Mouse (Mus musculus) CH12.LX (cell line): ENCODE measurements at regions not wholly inside any gene's neighbourhood (a gene's known extent, or its start where the extent isn't known, plus 50 kb on each side); places are given as distances from the start of the nearest gene placed in this dataset.

Experiments used
- DNase-seq: peaks from one replicate; pipeline ENCODE4 v3.0.0-alpha.2; 2013; ENCODE audit errors: extremely low read depth
- H3K27ac ChIP-seq: 2 replicates; pipeline ENCODE4 v1.5.1; 2012; ENCODE audit warnings: low read depth, mild to moderate bottlenecking, control low read depth, moderate library complexity; ENCODE audit not compliant: insufficient read depth
- H3K27me3 ChIP-seq: replicated peaks from 2 replicates; pipeline ENCODE3; 2012; ENCODE audit warnings: inconsistent platforms
- H3K36me3 ChIP-seq, 2 experiments: replicated peaks in 1 of 2; 2 replicates each; pipeline versions ENCODE3 to v1.6.1; 2012; ENCODE audit warnings: inconsistent platforms in 1 of 2, low read length in 1 of 2, mild to moderate bottlenecking in 1 of 2, mixed read lengths in 1 of 2, moderate library complexity in 1 of 2; ENCODE audit not compliant: control insufficient read depth in 1 of 2, insufficient read depth in 1 of 2
- H3K4me1 ChIP-seq, 2 experiments: 2 replicates each; pipeline ENCODE4 v1.6.1; 2012; ENCODE audit warnings: inconsistent platforms in 1 of 2, moderate library complexity in 1 of 2; ENCODE audit not compliant: insufficient read depth in 2 of 2, control insufficient read depth in 1 of 2
- H3K4me2 ChIP-seq: 2 replicates; pipeline ENCODE4 v1.6.1; 2012; ENCODE audit warnings: low read depth, mild to moderate bottlenecking, control low read depth; ENCODE audit not compliant: poor library complexity, insufficient read depth, severe bottlenecking
- H3K4me3 ChIP-seq, 3 experiments: fragments of 150-350 bp in 1 of 3; sonication (generic) in 1 of 3; replicated peaks in 1 of 3; 2 replicates each; pipeline versions ENCODE3 to v1.5.1; 2011 to 2012; ENCODE audit warnings: low read depth in 2 of 3, low read length in 2 of 3, mild to moderate bottlenecking in 2 of 3, moderate library complexity in 2 of 3, control low read depth in 1 of 3, improper control_type of control experiment in 1 of 3, inconsistent platforms in 1 of 3, mixed read lengths in 1 of 3; ENCODE audit not compliant: poor library complexity in 1 of 3
- H3K79me2 ChIP-seq: replicated peaks from 2 replicates; pipeline ENCODE4 v1.6.1; 2012; ENCODE audit warnings: mild to moderate bottlenecking, moderate library complexity; ENCODE audit not compliant: control insufficient read depth, poor library complexity, insufficient read depth, severe bottlenecking; ENCODE audit errors: extremely low read depth
- H3K9ac ChIP-seq: 2 replicates; pipeline ENCODE4 v1.6.1; 2012; ENCODE audit warnings: low read depth, mild to moderate bottlenecking, control low read depth, moderate library complexity; ENCODE audit not compliant: insufficient read depth
- H3K9me3 ChIP-seq: replicated peaks from 2 replicates; pipeline ENCODE3; 2012; ENCODE audit warnings: low read length, inconsistent platforms, mixed read lengths
- BHLHE40 ChIP-seq: IDR thresholded peaks from 2 replicates; pipeline ENCODE4 v1.6.1; 2011; ENCODE audit warnings: mild to moderate bottlenecking, low read depth, low read length, improper control_type of control experiment
- CHD1 ChIP-seq: IDR thresholded peaks from 2 replicates; pipeline ENCODE4 v1.6.1; 2012; ENCODE audit warnings: low read depth, low read length, improper control_type of control experiment, inconsistent platforms
- CTCF ChIP-seq, 2 experiments: IDR thresholded peaks in 1 of 2; conservative IDR thresholded peaks in 1 of 2; 2 replicates each; pipeline ENCODE4 v1.5.1; 2011 to 2012; ENCODE audit warnings: low read depth in 2 of 2, low read length in 2 of 2, improper control_type of control experiment in 1 of 2, inconsistent platforms in 1 of 2, mild to moderate bottlenecking in 1 of 2, moderate library complexity in 1 of 2
- E2F4 ChIP-seq: IDR thresholded peaks from 2 replicates; pipeline ENCODE4 v1.6.1; 2011; ENCODE audit warnings: low read depth, low read length, improper control_type of control experiment; ENCODE audit not compliant: insufficient replicate concordance
- ELF1 ChIP-seq: IDR thresholded peaks from 2 replicates; pipeline ENCODE4 v1.6.1; 2014; ENCODE audit warnings: low read depth, mild to moderate bottlenecking, inconsistent platforms, low read length, improper control_type of control experiment
- ETS1 ChIP-seq: conservative IDR thresholded peaks from 2 replicates; pipeline ENCODE4 v1.6.1; 2012; ENCODE audit warnings: low read depth, mild to moderate bottlenecking, inconsistent platforms, low read length, improper control_type of control experiment, moderate library complexity
- HCFC1 ChIP-seq: IDR thresholded peaks from 2 replicates; pipeline ENCODE4 v1.6.1; 2012; ENCODE audit warnings: low read depth, mild to moderate bottlenecking, inconsistent platforms, low read length, improper control_type of control experiment
- KAT2A ChIP-seq: IDR thresholded peaks from 2 replicates; pipeline ENCODE4 v1.6.1; 2012; ENCODE audit warnings: low read length, improper control_type of control experiment, inconsistent platforms; ENCODE audit not compliant: insufficient replicate concordance
- MAFK ChIP-seq: IDR thresholded peaks from 2 replicates; pipeline ENCODE4 v1.6.1; 2011; ENCODE audit warnings: low read length, improper control_type of control experiment; ENCODE audit not compliant: insufficient replicate concordance
- MAZ ChIP-seq: IDR thresholded peaks from 2 replicates; pipeline ENCODE4 v1.6.1; 2012; ENCODE audit warnings: low read depth, mild to moderate bottlenecking, inconsistent platforms, low read length, improper control_type of control experiment, moderate library complexity
- MEF2A ChIP-seq: IDR thresholded peaks from 2 replicates; pipeline ENCODE4 v1.6.1; 2014; ENCODE audit warnings: low read depth, mild to moderate bottlenecking, inconsistent platforms, low read length, improper control_type of control experiment, borderline replicate concordance
- MXI1 ChIP-seq: IDR thresholded peaks from 2 replicates; pipeline ENCODE4 v1.6.1; 2011; ENCODE audit warnings: mild to moderate bottlenecking, low read depth, low read length, improper control_type of control experiment
- MYC ChIP-seq: IDR thresholded peaks from 2 replicates; pipeline ENCODE4 v1.6.1; 2011; ENCODE audit warnings: low read depth, mild to moderate bottlenecking, improper control_type of control experiment, low read length
- NRF1 ChIP-seq: IDR thresholded peaks from 2 replicates; pipeline ENCODE4 v1.6.1; 2014; ENCODE audit warnings: low read depth, mild to moderate bottlenecking, inconsistent platforms, low read length, improper control_type of control experiment, moderate library complexity
- PAX5 ChIP-seq: IDR thresholded peaks from 2 replicates; pipeline ENCODE4 v1.6.1; 2012; ENCODE audit warnings: low read length, inconsistent platforms, mixed read lengths
- POLR2A ChIP-seq: IDR thresholded peaks from 2 replicates; pipeline ENCODE4 v1.6.1; 2011; ENCODE audit warnings: low read depth, mild to moderate bottlenecking, improper control_type of control experiment, low read length
- RAD21 ChIP-seq: IDR thresholded peaks from 2 replicates; pipeline ENCODE4 v1.6.1; 2011; ENCODE audit warnings: low read depth, mild to moderate bottlenecking, low read length, improper control_type of control experiment, moderate library complexity
- SMC3 ChIP-seq: IDR thresholded peaks from 2 replicates; pipeline ENCODE4 v1.6.1; 2011; ENCODE audit warnings: low read depth, low read length, improper control_type of control experiment
- TCF12 ChIP-seq: IDR thresholded peaks from 2 replicates; pipeline ENCODE4 v1.6.1; 2014; ENCODE audit warnings: low read depth, mild to moderate bottlenecking, inconsistent platforms, low read length, improper control_type of control experiment
- USF1 ChIP-seq: IDR thresholded peaks from 2 replicates; pipeline ENCODE4 v1.6.1; 2014; ENCODE audit warnings: low read depth, mild to moderate bottlenecking, inconsistent platforms, low read length, improper control_type of control experiment
- USF2 ChIP-seq: conservative IDR thresholded peaks from 2 replicates; pipeline ENCODE4 v1.6.1; 2011; ENCODE audit warnings: low read depth, low read length, improper control_type of control experiment
- ZMIZ1 ChIP-seq: IDR thresholded peaks from 2 replicates; pipeline ENCODE4 v1.6.1; 2012; ENCODE audit warnings: low read depth, mild to moderate bottlenecking, inconsistent platforms, low read length, improper control_type of control experiment
- ZNF384 ChIP-seq: IDR thresholded peaks from 2 replicates; pipeline ENCODE4 v1.6.1; 2012; ENCODE audit warnings: low read depth, low read length, improper control_type of control experiment, inconsistent platforms
- dilution Hi-C: fragments of 300-500 bp; cut with MboI; formaldehyde crosslinking; loops from 2 replicates; pipeline ENCODE4 v1.14.3; 2020; ENCODE audit warnings: low sequenced_read_pairs; ENCODE audit not compliant: extremely low pct_unique_long_range_greater_than_20kb, extremely low pct_ligation_motif_present
- in situ Hi-C: fragments of 300-500 bp; cut with MboI; formaldehyde crosslinking; loops from 3 replicates; pipeline ENCODE4 v1.14.3; 2019; ENCODE audit warnings: low sequenced_read_pairs, low pct_ligation_motif_present, low pct_unique_long_range_greater_than_20kb, mixed read lengths

GRCm38 (mm10) chr16:73785074-73785438, 626.6 kb downstream of the Robo2 start:
- no peaks in the 10 kb centered on the region for H3K27me3 ChIP-seq
- no peak overlapping the region for H3K9ac ChIP-seq
- dilution Hi-C loops, result no loop called here
- H3K4me3 ChIP-seq, result no peak overlapping the region
- no peak overlapping the region for H3K27ac ChIP-seq
- no peak overlapping the region for H3K4me2 ChIP-seq
- peaks cover 40% of the 10 kb centered on the region for H3K9me3 ChIP-seq
- H3K36me3 ChIP-seq, result no peaks in the 10 kb centered on the region
- no peaks in the 10 kb centered on the region for H3K4me1 ChIP-seq
- TF ChIP-seq MEF2A (no peak), MAZ (no peak), PAX5 (no peak), USF2 (no peak), ELF1 (no peak), BHLHE40 (no peak), TCF12 (no peak), CTCF (conservative IDR thresholded peaks at IDR 0.05 in 1 of 2, IDR thresholded peaks at IDR 0.05 in 1 of 2; ENCODE audit: low read depth in 2 of 2, low read length in 2 of 2) (no peak), MAFK (no peak), CHD1 (no peak), ZNF384 (no peak), USF1 (no peak), HCFC1 (no peak), KAT2A (no peak), MYC (no peak), MXI1 (no peak)
- TF ChIP-seq, all 38 proteins: peak for 0
- no peaks in the 10 kb centered on the region for H3K79me2 ChIP-seq
- no peak for DNase-seq
- in situ Hi-C loops, result no loop called here

- in situ Hi-C loops, result no loop called here
- Histone ChIP-seq H3K27ac (no peak overlapping the region), H3K9me3 (peaks cover 40% of the 10 kb centered on the region), H3K9ac (no peak overlapping the region), H3K4me3 (no peak overlapping the region), H3K4me1 (no peaks in the 10 kb centered on the region), H3K79me2 (no peaks in the 10 kb centered on the region), H3K27me3 (no peaks in the 10 kb centered on the region), H3K36me3 (no peaks in the 10 kb centered on the region), H3K4me2 (no peak overlapping the region)
- DNase-seq, result no peak
- dilution Hi-C loops, result no loop called here
- no peak for TF ChIP-seq MAFK
- TF ChIP-seq ZNF384, result no peak
- no peak for TF ChIP-seq RAD21
- no peak for TF ChIP-seq TCF12
- TF ChIP-seq ZMIZ1, result no peak
- TF ChIP-seq ETS1, result no peak
- no peak for TF ChIP-seq E2F4
- no peak for TF ChIP-seq SMC3
- TF ChIP-seq MEF2A, result no peak
- TF ChIP-seq NRF1, result no peak
- no peak for TF ChIP-seq CTCF (conservative IDR thresholded peaks at IDR 0.05 in 1 of 2, IDR thresholded peaks at IDR 0.05 in 1 of 2; ENCODE audit: low read depth in 2 of 2, low read length in 2 of 2)
- no peak for TF ChIP-seq USF2
- TF ChIP-seq POLR2A, result no peak
- TF ChIP-seq USF1, result no peak
- no peak for TF ChIP-seq HCFC1
Observed at GRCm38 (mm10) chr16:73784296-73785073, 627.1 kb downstream of the Robo2 start.
